Mouse (Mus musculus): ENCODE results near the gene Gnaq.

DNA sequence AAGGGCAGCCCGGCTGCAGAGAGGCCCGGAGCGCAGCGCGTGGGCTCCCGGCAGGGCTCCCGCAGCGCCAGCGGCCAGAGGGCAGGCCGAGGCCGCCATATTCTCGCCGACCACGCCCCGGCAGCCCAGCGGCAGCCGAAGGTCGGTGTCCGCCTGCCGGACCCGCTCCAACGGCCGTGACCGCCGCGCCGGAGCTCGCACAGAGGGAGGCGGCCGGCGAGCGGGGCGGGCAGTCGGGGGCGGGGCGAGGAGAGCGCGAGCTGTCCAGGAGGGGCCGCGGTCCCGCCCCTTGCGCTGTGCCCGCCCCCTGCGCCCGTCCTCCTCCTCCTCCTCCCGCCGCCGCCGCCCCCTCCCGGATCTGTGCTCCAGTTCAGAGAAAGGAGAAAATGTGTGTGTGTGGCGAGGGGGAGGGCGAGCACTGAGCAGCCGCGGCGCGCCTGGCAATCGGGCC lies 266 bp upstream of the Gnaq start:
- TF ChIP-seq POLR2A (IDR thresholded peaks at IDR 0.05; ENCODE audit: borderline replicate concordance, extremely low read depth, low read depth, low read length) (peak; percentile 52; the same call in 1 of the 2 replicates), CTCF (IDR thresholded peaks at IDR 0.05; ENCODE audit: insufficient read depth, low read length) (no peak)

Data from lung, adult 2 months (tissue).